Mouse (Mus musculus) 416B (cell line): Measurements from ENCODE around the gene Cfdp1.

Source experiments
- DNase-seq: peaks from one replicate; pipeline ENCODE4 v3.0.0; 2011; ENCODE audit warnings: low read depth

The Cfdp1 gene

DNA sequence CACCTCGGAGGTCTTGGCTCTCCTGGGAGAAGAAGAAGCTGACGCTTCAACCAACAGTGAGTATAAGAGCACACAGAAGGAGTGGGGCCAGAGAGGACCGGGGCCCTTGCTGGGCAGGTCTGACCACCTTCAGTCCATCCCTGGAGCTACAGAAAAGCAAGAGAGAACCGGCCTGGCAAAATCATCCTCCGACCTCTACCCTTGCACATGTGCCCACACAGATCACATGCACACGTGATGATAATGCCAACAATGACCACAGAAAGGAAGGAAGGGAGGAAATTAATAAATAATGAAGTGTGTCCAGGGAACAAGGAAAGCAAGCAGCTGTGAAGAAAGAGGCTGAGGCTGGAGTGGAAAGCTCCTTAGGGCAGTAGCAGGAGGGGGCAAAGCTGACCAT is 115.2 kb downstream of the Cfdp1 start:
- no peak for DNase-seq

DNA sequence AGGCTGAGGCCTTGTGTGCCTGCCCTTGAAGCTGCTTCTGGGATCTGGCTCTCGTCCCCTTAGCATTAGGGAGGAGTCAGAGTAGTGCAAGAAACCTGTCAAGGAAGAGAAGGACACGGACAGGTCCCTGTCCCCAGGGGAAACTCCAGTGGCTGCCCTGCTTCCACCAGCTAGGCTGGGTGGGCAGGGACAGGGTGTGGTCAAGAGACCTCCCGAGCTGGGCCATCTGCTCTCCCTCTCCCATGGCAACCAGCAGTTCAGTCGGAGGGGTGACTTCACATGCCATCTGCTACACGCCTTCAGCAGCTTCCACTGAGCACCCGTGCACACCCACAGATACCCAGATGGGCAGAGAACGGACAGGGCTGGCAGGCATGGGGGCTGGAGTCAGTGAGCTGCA is 117.8 kb downstream of the Cfdp1 start:
- DNase-seq: no peak

DNA sequence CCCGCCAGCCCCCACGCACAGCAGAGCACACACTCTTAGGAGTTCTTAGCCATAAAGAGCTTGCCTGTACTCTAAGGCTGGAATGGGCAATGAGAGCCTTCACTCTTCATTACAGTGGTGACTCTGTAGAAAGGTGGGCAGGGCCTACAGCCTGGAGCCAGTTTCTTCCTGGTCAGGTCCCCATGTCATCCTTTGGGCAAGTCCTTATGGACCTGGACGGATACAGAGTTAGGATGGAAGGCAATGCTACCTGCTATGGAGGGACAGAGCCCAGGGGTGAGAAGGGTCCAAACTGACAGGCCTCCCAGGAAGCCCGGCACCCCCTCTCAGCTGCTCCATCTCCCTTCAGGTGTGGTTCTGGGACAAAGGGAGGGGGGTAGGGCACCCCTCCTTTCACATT is 118.3 kb downstream of the Cfdp1 start:
- DNase-seq: no peak

DNA sequence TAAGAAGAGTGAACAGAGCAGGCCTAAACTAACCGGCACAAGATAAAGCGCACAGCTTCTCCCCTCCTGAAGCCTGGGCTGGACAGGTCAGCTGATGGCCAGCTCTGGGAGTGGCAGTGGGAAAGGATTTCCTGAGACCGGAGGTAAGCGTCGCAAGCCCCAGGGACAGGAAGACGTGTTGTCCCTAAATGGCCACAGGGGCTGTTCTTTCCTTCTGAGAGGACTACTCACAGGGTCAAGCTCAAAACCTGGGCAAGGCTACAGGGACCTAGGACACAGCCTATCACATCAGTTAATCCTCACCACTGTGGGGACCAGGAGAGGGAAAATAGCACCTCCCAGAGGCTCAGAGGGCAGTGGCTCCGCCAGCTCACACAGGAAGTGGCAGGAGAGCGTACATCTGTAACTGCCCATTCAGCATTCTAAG is 118.7 kb downstream of the Cfdp1 start:
- peak; percentile 74 for DNase-seq

DNA sequence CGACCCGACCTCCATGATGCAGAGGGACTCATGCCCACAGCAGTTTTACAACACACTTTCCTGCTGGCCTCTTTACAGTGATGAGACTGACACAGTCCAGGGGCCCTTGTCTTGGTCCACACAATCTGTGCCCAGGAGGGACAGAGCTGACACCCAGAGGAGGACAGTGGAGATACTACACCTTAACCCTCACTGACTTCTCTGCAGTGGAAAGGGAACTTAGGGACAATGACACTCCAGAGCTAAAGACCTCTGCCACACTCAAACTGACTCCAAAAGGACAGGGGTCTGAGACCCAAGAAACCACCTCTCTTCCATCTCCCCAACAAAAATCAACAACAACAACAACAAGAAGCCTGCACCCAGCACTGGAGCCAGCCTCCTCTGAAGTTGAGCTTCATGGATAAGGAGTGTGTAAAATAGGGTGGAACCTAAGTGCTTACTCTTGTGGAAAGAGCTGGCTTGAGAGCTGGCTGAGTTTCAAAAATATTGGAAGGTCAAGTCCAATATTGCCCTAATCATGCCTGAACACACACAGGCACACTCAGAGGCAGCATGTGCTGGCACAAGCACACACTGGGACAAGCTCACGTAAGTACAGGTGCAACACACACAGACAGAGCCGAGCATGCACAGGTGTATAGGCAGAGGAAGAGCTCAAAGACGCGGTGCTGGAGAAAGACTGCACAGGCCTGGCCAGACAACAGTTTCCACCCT is 119.7 kb downstream of the Cfdp1 start:
- DNase-seq: no peak

DNA sequence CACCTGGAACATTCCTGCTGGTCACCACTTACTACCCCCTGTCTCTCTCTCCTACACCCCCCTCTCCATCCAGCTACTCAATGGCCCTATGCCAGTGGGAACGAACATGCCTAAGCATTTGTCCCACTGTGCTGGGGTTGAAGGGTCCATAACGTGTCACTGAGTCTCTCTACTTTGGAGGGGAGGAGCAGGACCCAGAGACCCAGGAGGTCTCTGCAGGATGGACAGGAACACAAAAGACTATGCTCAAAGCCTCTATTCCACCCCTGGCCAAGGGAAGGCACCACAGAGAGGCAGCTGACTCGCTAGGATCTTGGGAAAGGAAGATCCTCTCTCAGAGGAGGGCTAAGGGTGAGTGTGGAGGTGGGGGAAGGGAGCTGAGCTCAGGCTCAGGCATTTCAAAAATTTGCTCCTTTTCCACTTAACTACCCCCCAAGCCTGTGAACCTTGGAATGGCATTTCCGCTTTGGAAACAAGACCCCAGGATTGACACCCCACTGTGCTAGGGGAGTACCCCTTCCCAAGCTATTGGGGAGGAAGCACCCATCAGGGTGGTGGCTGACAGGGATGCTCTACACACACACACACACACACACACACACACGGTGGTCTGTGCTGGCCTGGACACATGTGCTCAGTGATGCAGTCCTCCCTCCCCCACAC is 120.4 kb downstream of the Cfdp1 start:
- no peak for DNase-seq

DNA sequence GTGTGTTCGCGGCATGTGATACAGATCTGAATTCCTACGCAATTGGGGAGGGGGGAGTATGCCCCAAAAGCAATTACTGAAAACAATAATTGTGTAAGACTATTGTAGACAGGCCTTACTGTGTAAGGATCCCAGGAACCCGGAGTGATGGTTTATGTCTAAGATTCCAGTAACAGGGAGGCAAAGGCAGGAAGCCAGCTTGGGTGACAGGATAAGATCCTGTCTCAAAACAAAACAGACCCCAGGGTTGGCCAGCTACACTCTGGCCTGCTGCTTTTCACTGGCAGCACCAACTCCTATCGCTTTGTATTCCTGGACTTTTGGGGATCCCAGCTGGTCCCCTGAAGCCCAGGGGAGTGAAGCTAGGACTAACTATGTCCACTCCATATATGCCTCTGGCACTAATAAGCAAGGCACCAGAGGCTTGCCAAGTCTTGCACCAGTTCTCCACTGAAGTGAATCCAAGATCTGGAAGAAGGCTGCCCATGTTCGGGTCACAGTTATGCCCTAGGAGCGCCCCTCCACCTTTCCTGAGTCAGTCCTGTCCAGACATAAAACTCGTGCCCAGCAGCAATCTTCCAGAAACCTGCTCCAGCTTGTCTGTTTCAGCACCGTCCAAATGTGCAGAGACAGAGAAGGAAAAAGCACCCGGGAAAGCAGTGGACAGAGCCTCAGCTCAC is 121.5 kb downstream of the Cfdp1 start:
- no peak for DNase-seq

DNA sequence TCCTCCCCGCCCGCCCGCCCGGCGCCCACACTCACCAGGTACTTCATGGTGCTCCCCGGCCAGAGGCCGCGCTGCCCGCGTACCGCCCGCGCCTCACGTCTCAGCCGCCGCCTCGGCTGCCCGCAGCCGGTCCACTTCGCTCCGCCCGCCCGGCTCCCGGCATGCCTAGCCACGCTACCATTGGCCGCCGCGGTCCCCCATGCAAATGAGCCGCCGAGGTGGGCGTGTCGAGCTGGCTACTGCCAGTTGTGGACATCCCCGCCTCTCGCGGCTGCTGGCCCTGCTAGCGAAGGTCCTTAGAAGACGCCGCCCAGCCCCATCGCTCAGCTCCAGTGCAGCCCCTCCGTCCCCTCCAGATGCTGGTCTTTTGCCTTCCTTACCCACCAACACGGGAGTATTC is 122.1 kb downstream of the Cfdp1 start:
- peak; percentile 88 for DNase-seq

DNA sequence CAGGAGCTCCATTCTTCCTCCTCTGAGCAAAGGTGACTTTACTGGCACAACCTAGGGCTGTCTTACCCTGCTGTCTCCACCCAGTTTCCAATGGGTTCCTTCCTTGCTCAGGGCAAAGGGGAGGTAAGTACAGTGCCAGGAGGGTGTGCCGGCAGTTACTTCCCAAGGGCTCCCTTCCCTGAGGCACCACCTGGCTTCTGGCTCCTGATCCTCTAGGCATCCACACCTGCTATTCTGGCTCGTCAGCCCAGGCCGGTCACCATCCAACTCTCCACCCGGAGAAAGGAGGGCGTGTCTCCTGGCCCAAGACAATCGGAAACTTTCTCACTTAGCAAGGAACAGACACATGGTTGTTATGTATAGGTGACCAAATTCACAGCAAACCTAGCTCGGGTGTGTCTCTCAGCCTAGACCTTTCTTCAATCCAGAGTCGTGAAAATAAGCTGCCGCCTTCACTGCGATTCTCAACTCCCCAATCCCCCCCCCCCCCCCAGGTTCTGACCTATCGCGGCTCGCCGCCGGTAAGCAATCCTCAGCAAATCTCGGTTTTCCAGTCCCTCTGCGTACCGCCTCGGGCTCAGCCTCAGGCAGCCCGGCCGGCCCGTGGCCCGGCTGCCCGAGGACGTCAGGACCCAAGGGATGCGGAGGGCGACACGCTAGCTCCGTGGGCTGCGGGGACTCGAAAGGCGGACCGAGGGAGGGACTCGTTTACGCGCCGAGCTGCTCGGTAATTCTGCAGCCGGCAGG is 122.7 kb downstream of the Cfdp1 start:
- no peak for DNase-seq

DNA sequence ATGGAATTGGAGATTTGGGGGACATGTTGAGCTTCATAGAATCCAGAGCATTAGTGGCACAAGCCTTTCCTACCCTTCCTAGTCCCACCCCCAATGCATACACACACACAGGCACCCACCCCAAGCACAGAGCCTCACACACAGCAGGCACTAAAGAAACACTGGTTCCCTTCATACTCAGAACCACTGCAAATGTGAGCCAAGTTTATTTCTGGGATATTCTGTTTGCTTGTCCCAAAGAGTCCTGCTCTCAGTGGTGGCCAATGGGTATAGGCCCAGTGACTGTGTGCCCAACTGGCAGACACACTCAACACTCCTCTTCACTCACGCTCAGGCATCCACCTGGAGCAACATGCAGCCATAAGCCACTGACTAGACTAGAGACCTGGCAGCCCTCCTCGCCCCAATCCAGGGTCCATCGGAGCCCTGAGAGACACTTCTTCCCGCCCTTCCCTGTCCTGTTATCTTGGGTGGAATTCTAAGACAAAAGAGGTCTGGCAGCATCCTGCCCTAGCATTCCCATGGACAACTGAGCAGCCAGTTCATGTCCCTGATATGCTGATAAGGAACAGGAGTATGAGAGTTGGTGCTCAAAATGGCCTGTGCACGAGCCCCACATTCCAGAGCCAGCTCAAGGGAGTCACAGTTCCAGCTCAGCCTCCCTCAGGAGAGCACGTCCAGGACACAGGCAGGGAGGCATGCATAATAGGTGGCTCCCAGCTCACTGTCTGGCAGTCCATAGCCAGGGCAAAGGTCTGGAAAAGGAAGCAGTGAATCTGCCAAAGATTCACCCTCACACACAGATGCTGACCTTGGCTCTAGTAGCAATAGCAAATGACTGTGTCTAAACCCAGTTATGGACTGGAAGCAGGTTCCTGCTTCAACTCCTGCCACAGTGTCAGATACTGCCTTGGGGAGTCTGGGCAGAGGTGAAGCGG is 124.6 kb downstream of the Cfdp1 start:
- DNase-seq: no peak

DNA sequence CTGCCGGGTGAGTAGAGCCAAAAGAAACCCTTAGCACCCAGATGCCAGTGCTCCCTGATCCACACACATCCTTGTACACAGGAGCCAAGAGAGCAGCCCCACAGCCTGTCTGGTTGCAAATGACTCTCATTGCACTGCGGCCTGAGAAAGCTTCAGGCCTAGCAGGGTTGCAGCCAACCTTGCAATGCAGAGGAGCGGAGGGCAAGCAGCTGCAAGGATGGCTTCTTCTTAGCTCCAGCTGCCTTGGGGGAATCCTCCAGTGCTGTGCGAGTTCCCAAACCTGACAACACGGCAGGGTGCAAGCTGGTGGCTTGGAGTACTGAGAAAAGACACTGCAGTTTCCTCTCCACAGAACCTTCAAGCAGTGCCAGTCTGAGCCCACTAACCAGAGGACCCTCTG is 125.6 kb downstream of the Cfdp1 start:
- DNase-seq: no peak

DNA sequence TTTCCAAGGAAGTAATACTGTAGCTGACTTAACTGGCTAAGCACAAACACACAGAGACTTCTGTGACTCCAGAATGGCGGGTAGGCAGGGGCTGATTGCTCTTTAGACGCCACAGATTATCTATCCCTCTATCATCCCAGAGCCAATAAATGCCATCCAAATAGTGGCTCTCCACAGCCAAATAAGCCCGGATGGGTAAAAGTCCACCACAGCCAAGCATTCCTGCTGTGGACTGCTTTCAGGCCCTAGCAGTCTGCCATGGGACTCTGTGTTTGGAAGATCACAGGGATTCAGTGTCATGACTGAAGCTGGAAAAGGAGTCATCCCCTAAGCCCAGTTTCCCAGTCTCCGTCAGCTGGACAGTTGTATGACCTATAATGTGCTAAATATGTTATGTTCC is 126.5 kb downstream of the Cfdp1 start:
- no peak for DNase-seq

DNA sequence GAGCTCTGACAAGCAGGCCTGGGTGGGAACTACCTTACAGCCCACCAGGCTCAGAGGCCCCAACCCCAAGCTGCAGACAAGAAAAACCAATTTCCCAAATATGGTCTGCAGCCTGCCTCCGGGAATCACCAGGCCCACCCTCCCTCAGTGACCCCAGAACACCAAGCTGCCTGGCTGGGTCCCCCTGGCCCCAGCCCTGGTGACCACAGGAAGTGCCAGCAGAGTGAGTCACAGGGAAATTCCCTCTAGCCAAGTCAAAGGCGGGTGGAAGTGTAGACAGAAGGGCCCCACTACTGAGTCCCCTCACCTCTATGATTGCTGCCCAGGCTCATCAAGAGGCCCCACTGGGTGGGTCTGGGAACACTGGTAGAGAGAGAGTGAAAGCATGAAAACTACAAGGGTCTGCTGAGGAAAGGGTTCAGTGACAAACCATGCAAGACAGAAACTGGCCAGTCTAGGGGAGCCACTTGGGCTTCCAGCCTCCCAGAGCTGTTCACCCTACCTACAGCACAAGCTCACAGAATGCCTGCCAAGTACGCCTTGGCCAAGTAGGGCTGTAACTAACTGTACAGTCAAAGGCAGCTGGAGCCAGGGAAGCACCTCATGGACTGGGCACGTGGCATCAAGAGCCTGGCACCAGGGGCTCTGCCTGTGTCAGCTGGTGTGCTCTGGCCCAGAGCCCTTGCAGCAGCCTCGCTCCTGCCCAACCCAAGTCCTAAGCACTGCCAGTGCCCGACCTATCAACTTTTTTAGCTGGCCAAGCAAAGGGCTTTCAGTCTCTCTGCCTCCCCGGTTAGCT is 127.8 kb downstream of the Cfdp1 start:
- peak; percentile 82 for DNase-seq

DNA sequence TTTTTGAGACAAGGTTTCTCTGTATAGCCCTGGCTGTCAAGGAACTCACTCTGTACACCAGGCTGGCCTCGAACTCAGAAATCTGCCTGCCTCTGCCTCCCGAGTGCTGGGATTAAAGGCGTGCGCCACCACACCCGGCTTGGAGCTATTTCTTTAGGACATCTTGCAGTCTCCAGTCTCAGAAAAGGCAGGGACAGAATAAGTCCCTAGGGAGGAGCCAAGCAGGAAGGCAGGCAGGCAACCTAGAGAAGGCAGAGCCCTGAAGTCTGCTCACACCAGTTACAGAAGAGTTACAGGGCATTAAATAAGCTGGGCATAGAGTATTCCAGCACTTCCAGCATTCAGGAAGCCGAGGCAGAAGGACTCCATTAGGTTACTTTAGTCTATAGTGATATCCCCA is 128.8 kb downstream of the Cfdp1 start:
- no peak for DNase-seq

DNA sequence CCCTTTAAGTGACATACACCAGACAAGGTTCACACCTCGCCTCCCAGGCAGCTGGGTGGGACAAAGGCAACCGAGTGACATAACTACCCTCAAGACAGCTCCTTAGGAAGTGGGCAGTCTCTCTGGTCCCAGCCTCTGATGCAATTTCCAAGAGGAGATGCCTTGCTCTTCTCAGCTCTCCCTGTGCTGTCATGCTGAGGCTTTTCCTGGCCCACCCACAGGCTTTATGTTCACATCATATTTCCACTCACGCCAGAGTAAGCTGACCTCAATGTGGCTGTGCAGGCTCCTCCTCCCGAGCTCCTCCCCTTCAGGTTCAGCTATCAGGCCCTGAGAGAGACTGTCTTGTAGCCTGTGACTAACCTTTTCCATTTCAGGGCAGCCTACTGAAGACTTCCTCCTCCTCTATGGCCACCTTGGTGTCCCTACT is 134.0 kb downstream of the Cfdp1 start:
- DNase-seq: peak; percentile 83

DNA sequence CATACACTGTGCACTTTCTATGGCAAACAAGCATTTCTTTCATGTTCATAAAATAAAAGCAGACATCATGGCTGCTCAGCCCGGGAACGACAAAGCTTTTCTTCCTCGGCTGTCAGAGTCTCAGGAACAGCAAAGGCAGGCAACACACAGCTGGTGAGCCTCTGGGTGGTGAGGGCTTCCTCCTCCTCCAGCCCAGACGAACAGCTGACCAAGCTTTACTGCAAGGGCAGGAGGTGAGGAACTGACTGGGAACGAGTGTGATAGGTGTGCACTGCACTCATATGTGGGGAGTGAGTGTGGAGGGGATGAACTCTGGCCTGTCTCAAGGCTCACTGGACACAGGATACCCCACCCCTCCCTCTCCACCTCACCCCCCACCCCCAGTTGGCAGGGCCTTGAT is 135.2 kb downstream of the Cfdp1 start:
- DNase-seq: no peak
